Mouse (Mus musculus): Measurements from ENCODE around the gene Fanca. TPM values are rescaled to one million over a fixed set of nuclear protein-coding genes. Genes with fewer than 3 reads are reported as not detected.
"Not testable (repeated sequence)": the region's sequence is repeated elsewhere in the genome, so short reads cannot be mapped to it uniquely, and the experiment has no call there.

Gene Fanca
- polyA plus RNA-seq, 1 experiment from 2014 or later: 28.5 TPM

DNA sequence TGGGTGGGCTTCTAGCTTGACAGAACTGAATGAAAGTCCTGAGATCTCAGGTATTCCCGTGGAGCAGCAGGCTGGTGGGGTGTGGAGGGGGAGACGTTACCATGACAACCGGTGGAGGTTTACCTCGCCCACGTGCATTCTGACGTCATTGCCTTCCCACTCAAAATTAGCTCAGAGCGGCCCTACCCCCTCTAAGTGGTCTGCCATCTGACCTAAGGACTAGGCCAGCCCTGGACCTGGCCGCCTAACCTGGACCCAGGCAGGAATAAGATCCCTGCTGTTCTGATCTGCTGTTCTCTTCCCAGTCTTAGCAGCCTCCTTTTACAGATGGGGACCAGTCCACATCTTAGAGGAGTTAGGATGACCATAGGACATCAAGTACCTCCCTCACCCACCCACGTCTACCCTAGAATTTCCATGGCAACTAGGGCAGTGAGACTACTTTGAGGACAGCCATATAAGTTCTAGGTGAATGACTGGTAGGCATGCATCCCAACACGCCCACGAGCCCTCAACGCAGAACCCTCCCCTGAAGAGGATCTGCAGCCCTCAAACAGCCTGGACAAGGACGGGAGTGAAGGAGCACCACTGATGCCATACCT lies 83.4 kb downstream of the Fanca start:
- POLR2A ChIA-PET: interaction anchor here (1.1 to 1.5 kb wide), 4 partner anchors 8 to 20 kb away, joined by 3 to 6 read pairs (median 4); partner anchors contain the start of genes Vps9d1 and Zfp276
- CTCF ChIA-PET: interaction anchor here (1.3 to 1.5 kb wide), 3 partner anchors 9 to 128 kb away, joined by 3 to 6 read pairs (median 3); no protein-coding TSS in a partner anchor
- ATAC-seq (peak; percentile 3), DNase-seq (ENCODE audit: low read depth, low spot score) (no peak)
- H3K27me3 ChIP-seq: no peaks in the 10 kb centered on the region
- TF ChIP-seq CTCF (IDR thresholded peaks at IDR 0.05): no peak
- in situ Hi-C loops (cut with MboI; ENCODE audit: low pct_unique_long_range_greater_than_20kb): no loop called here

- no peak for TF ChIP-seq CTCF (IDR thresholded peaks at IDR 0.05)
- ATAC-seq: no peak
- ChIA-PET CTCF (interaction anchor here (1.0 to 1.5 kb wide), 4 partner anchors 8 to 20 kb away, joined by 3 to 7 read pairs (median 4); partner anchors contain the start of genes Chmp1a and Spata33), POLR2A (interaction anchor here (0.5 to 1.4 kb wide), 5 partner anchors 9 to 106 kb away, joined by 3 to 4 read pairs (median 3); partner anchors contain the start of gene Cdk10)
- in situ Hi-C loops (cut with MboI; ENCODE audit: low pct_unique_long_range_greater_than_20kb): no loop called here
- no peak for DNase-seq (ENCODE audit: low read depth, low spot score)
- H3K27me3 ChIP-seq: no peaks in the 10 kb centered on the region
These were observed 84.6 kb downstream of the Fanca start for GRCm38 (mm10) chr8:123233760-123234159.

DNA sequence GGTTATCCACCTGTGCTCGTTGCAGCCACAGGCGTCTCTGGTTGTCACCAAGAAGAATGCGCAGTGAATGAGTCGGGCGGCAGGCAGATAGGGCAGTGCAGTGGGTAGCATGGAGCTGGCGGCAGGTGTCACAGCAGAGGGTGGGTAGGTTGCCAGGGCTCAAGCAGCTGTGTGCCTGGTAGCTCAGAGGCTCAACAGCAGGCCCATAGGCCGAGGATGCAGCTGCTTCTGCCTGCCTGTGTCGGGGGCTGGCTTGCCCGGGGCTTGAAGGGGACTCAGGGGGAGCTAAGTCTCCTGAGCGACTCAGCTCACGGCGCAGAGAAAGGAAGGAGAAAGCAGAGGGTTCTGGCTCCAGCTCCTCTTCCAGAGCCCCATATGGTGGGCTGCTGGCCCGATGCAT lies 85.1 kb downstream of the Fanca start:
- TF ChIP-seq CTCF (IDR thresholded peaks at IDR 0.05): no peak
- H3K27me3 ChIP-seq: no peaks in the 10 kb centered on the region
- ChIA-PET CTCF (interaction anchor here (1.0 to 1.3 kb wide), 3 partner anchors 16 to 20 kb away, joined by 3 to 7 read pairs (median 3); partner anchors contain the start of genes Chmp1a and Spata33), POLR2A (interaction anchor here (1.0 to 1.4 kb wide), 2 partner anchors 10 to 17 kb away, joined by 3 to 4 read pairs; no protein-coding TSS in a partner anchor)
- DNase-seq (ENCODE audit: low read depth, low spot score) (no peak), ATAC-seq (no peak)
- in situ Hi-C loops (cut with MboI; ENCODE audit: low pct_unique_long_range_greater_than_20kb): no loop called here

DNA sequence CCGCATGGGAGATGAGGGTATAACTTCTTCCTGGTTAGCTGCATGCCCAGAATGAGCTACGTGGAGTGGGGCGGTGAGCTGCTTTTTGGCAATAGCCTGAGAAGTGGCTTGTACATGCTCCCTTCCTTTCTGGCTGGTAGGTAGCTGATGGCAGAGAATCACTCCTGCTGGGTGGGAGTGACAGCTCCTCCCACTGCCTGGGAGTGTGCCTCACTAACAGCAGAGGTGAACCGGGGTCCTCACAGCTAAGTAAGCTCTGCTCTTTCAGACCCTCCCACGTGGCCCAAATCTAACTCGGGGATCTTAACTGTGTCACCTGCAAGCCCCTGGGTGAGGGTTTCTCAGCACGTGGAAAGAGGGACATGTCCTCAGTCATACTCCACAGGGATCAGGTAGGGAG lies 85.8 kb downstream of the Fanca start:
- ChIA-PET CTCF (no interaction called here), POLR2A (no interaction called here)
- ATAC-seq (no peak), DNase-seq (ENCODE audit: low read depth, low spot score) (no peak)
- H3K27me3 ChIP-seq: no peaks in the 10 kb centered on the region
- TF ChIP-seq CTCF (IDR thresholded peaks at IDR 0.05): no peak
- in situ Hi-C loops (cut with MboI; ENCODE audit: low pct_unique_long_range_greater_than_20kb): no loop called here

DNA sequence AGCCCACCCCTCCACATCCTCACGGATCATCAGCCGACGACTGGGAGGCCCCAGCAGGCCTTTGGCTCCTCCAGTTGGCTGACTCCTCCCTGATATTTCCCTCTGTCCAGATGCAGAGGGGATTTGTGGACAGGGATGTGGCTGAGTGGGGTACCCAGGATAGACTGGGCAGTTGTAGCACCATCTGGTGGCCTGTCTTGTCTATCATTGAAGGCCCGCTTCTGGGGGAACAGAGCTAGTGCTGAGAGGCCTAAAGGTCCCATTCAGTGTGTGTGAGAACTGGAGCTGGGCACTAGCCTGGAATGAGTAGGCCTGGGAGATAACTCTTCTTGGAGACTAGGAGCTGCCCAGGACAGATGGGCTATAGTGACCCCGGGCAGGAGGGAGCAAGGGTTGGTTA lies 86.6 kb downstream of the Fanca start:
- no peak for DNase-seq (ENCODE audit: low read depth, low spot score)
- ChIA-PET CTCF (no interaction called here), POLR2A (no interaction called here)
- ATAC-seq: no peak
- H3K27me3 ChIP-seq: no peaks in the 10 kb centered on the region
- TF ChIP-seq CTCF (IDR thresholded peaks at IDR 0.05): no peak
- in situ Hi-C loops (cut with MboI; ENCODE audit: low pct_unique_long_range_greater_than_20kb): no loop called here

- DNase-seq (ENCODE audit: low read depth, low spot score); ATAC-seq; H3K27me3 ChIP-seq; in situ Hi-C loops (cut with MboI; ENCODE audit: low pct_unique_long_range_greater_than_20kb); CTCF ChIA-PET; POLR2A ChIA-PET: not testable (repeated sequence)
These were observed 88.0 kb downstream of the Fanca start for GRCm38 (mm10) chr8:123230326-123230725.

DNA sequence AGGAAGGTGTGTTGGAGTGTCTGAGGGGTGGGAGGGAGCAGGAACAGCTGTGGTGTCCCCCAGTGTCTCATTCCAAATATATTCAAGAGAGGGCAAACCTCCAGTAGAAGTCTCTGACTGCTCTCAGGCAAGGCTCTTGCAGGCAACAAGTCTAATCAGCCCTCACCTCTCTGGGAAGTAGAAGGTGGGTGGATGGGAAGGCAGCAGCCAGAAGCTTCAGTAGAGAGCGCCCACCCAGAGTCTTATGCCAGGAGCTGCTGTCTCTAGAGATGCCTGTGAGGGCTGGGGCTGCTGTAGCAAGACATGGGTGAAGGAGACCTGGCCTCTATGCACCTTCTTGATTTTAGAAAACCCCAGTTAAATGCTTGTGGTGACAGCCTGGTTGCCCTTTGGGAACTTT lies 90.0 kb downstream of the Fanca start:
- no peak for DNase-seq (ENCODE audit: low read depth, low spot score)
- in situ Hi-C loops (cut with MboI; ENCODE audit: low pct_unique_long_range_greater_than_20kb): no loop called here
- TF ChIP-seq CTCF (IDR thresholded peaks at IDR 0.05): no peak
- CTCF ChIA-PET: no interaction called here
- ATAC-seq: no peak
- H3K27me3 ChIP-seq: no peaks in the 10 kb centered on the region
- POLR2A ChIA-PET: no interaction called here

DNA sequence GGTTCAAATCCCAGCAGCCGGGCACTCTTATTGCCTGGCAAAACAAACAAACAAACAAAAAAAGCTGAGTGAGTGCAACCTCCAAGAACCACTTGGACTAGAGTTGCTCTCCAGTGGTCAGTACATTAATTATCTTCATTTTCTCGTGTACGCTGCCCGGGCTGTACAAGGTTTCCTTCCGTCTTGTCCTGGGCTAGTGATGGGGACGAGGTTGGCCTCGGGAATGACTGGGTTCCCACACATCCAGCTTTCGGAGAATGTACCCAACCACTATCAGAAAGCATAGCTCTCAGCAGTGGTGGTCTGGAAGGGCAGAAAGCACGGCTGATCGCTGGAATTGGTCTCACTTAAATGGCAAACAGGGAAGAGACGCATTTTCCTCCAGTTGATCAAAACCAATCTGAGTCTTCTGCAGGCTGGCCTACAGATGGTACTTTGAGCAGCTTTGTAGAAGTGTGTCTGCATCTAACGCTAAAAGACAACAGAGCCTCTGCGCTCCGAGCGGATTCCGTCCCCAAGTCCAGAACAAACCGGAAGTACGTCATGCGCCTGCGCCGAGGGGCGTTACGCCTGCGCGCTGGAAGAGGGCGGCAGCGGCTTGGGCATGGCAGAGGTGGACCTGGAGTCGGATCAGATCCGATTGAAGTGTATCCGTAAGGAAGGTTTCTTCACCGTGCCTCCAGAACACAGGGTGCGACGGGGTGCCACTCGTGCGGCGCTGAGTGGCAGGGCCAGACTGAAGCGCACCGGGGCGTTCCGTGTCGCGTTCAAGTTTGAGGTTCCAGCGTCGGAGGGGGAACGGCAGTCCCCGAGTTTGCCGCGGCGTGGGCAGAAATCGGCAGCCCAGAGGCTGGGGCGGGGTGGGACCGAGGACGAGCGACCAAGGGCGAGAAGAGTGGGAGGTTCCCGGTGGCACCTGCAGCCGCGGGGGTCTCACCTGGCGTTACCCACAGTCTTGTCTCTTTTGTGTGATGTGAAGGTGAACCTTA lies 93.8 kb downstream of the Fanca start, which contains the start of gene Cdk10:
Cdk10 (plus strand) TSS at position 565 of the 989 bp plus-strand sequence.
- ATAC-seq: peak; percentile 28
- in situ Hi-C loops (cut with MboI; ENCODE audit: low pct_unique_long_range_greater_than_20kb): no loop called here
- no peak for TF ChIP-seq CTCF (IDR thresholded peaks at IDR 0.05)
- peak; percentile 48 for DNase-seq (ENCODE audit: low read depth, low spot score)
- ChIA-PET POLR2A (interaction anchor here (0.6 to 1.4 kb wide), 4 partner anchors 10 to 30 kb away, joined by 3 to 13 read pairs (median 4); partner anchors contain the start of gene Vps9d1), CTCF (no interaction called here)
- no peaks in the 10 kb centered on the region for H3K27me3 ChIP-seq

- ChIA-PET POLR2A (interaction anchor here (0.9 kb wide), 1 partner anchor 9 kb away, joined by 3 read pairs; the partner anchor contains the start of genes Chmp1a and Spata33), CTCF (no interaction called here)
- no peaks in the 10 kb centered on the region for H3K27me3 ChIP-seq
- no peak for TF ChIP-seq CTCF (IDR thresholded peaks at IDR 0.05)
- in situ Hi-C loops (cut with MboI; ENCODE audit: low pct_unique_long_range_greater_than_20kb): no loop called here
- ATAC-seq (peak; percentile 41), DNase-seq (ENCODE audit: low read depth, low spot score) (peak; percentile 41)
These were observed 97.5 kb downstream of the Fanca start for GRCm38 (mm10) chr8:123220917-123221316.

Other genes with a start within 250 kb of the Fanca start
- 1,017 TPM for gene Rpl13, start 216.2 kb downstream of the Fanca start, polyA plus RNA-seq (2021)
- 0.05 TPM for gene Cpne7, start 201.2 kb downstream of the Fanca start, polyA plus RNA-seq (2021)
- 0.05 TPM for gene Sult5a1, start 160.3 kb downstream of the Fanca start, polyA plus RNA-seq (2021)
- gene Dpep1, start 132.3 kb downstream of the Fanca start, polyA plus RNA-seq (2021): not detected
- gene Chmp1a, start 105.8 kb downstream of the Fanca start, polyA plus RNA-seq (2021): 133 TPM
- gene Spata33, start 105.7 kb downstream of the Fanca start, polyA plus RNA-seq (2021): 5.4 TPM
- gene Cdk10, start 93.7 kb downstream of the Fanca start, polyA plus RNA-seq (2021): 55.8 TPM
- 4.7 TPM for gene Spata2l, start 82.3 kb downstream of the Fanca start, polyA plus RNA-seq (2021)
- gene Zfp276, start 64.4 kb downstream of the Fanca start, polyA plus RNA-seq (2021): 22.3 TPM
- 22.1 TPM for gene Vps9d1, start 64.2 kb downstream of the Fanca start, polyA plus RNA-seq (2021)
- gene Spire2, start 14.1 kb upstream of the Fanca start, polyA plus RNA-seq (2021): 7.1 TPM
- 232 TPM for gene Tcf25, start 55.2 kb upstream of the Fanca start, polyA plus RNA-seq (2021)
- 0.05 TPM for gene Mc1r, start 88.5 kb upstream of the Fanca start, polyA plus RNA-seq (2021)
- gene Tubb3, start 92.8 kb upstream of the Fanca start, polyA plus RNA-seq (2021): 3.9 TPM
- 38.9 TPM for gene Def8, start 105.0 kb upstream of the Fanca start, polyA plus RNA-seq (2021)
- 63.4 TPM for gene Afg3l1, start 159.3 kb upstream of the Fanca start, polyA plus RNA-seq (2021)
- 12.1 TPM for gene Dbndd1, start 196.9 kb upstream of the Fanca start, polyA plus RNA-seq (2021)
- gene Gas8, start 200.3 kb upstream of the Fanca start, polyA plus RNA-seq (2021): 55.7 TPM

All from Patski (cell line).